Mouse (Mus musculus) erythroblast, adult 5-6 weeks (primary cell): ENCODE data around the gene Olfr67. TPM values are rescaled to one million over a fixed set of nuclear protein-coding genes. Genes with fewer than 3 reads are reported as not detected.
"Not testable (repeated sequence)": the region's sequence is repeated elsewhere in the genome, so short reads cannot be mapped to it uniquely, and the experiment has no call there.

Experiments used
- ATAC-seq: replicated peaks from 2 replicates; pipeline ENCODE4 v1.8.0; 2016; ENCODE audit warnings: moderate number of reproducible peaks, mild to moderate bottlenecking, moderate TSS enrichment, inconsistent platforms; ENCODE audit not compliant: poor library complexity, low FRiP score, severe bottlenecking
- total RNA-seq, 2 experiments: library from RNA; stranded (forward) in 1 of 2; stranded (reverse) in 1 of 2; fragments of 150-400 nt in 1 of 2; fragments of 200-764, 138-1000 nt in 1 of 2; gene quantifications; 2 replicates each; pipeline versions ENCODE4 v1.2.3 to v1.2.4; 2015 to 2017; ENCODE audit warnings: low replicate concordance in 2 of 2

Olfr67 gene
- total RNA-seq (2015; ENCODE audit: low replicate concordance) (5.0 and 10.2 TPM in 2 replicates), total RNA-seq (2017; ENCODE audit: low replicate concordance) (2.8 and 4.2 TPM in 2 replicates)

- no peak for ATAC-seq
Measured at GRCm38 (mm10) chr7:103791721-103792120, at the start of gene Olfr67. TSS of gene Olfr67 (minus strand) at chr7:103791821.

DNA sequence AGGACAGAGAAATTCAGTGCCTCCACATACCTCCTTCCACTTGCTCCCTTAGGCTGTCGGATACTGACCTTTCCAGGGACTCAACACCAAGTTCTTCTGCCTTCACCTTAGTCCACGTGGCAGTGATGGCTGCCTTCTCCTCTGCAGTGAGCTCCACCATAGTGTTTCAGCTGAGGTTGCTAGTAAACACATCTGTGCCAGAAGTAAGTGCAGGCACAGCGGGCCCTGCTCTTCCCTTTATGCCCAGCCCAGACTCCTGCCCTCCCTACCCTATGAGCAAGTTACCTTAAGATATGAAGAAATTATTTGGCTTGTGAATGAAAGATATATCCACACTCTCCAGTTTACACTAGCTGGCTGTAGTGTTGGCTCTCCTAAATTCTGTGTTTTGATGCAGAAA is 48.6 kb upstream of the Olfr67 start, which contains the start of gene Hbb-bh2:
Hbb-bh2 (minus strand) TSS at position 253 of the 400 bp plus-strand sequence.
- ATAC-seq = peak; percentile 61

DNA sequence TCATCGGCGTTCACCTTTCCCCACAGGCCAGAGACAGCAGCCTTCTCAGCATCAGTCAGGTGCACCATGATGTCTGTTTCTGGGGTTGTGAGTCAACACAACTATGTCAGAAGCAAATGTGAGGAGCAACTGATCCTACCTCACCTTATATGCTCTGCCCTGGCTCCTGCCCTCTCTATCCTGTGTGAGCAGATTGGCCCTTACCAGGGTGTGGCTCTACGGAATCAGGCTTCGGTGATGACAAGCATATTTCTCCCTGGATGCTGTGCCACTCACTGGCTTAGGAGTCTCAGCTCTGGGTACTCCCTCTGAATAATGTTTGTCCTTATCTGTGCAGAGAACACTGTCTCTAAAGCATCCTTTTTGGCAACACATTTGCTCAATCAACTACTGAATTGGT is 36.2 kb upstream of the Olfr67 start, which contains the start of gene Hbb-bs:
Hbb-bs (minus strand) TSS at position 289 of the 400 bp plus-strand sequence.
- peak; percentile 68 for ATAC-seq

GRCm38 (mm10) chr7:103827139-103827538 is 35.5 kb upstream of the Olfr67 start:
- not testable (repeated sequence) for ATAC-seq

GRCm38 (mm10) chr7:103826255-103826887 is 34.8 kb upstream of the Olfr67 start:
- peak; percentile 53 for ATAC-seq

DNA sequence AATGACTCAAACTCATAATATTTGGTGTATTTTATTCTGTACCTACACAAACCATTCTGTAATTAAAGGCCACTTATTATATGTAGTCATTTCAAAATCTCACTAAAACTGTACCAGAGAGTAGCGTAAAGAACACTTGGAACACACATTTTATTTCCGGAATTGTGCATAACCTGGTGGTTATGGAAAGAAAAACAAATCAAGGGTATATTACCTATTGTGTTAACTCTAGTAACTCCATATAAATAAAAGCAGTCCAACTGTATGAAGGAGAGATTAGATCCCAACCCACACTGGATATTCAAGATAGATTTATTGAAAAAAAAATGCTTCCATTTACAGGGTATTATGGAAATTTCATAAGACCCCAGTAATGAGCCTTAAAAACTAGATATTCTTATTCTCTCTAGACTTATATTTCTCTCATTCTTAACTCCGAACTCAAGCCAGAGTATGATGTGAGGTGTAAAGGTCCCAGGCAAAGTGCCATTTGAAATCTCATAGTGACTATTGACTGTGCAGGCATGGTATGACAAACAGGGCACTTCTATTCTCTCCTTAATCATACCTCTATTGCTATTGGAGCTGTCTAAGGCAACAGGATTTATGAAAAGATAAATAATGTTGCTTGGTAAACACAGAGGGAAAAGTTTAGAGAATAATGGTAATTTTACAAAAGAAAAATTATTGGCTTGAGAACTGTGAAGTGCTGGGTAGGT is 34.1 kb upstream of the Olfr67 start:
- peak; percentile 53 for ATAC-seq

- no peak for ATAC-seq
Measured at GRCm38 (mm10) chr7:103824597-103824996, 33.0 kb upstream of the Olfr67 start.

GRCm38 (mm10) chr7:103815085-103815484 is 23.5 kb upstream of the Olfr67 start:
- ATAC-seq = 0 out of 2 replicates have a peak, but pooled peaks have one; percentile 16

- peak; percentile 62 for ATAC-seq
Measured at GRCm38 (mm10) chr7:103813766-103814165, 22.1 kb upstream of the Olfr67 start, which contains the start of gene Hbb-bt. TSS of gene Hbb-bt (minus strand) at chr7:103813996.

- ATAC-seq = peak; percentile 27
Measured at GRCm38 (mm10) chr7:103813152-103813551, 21.5 kb upstream of the Olfr67 start.

DNA sequence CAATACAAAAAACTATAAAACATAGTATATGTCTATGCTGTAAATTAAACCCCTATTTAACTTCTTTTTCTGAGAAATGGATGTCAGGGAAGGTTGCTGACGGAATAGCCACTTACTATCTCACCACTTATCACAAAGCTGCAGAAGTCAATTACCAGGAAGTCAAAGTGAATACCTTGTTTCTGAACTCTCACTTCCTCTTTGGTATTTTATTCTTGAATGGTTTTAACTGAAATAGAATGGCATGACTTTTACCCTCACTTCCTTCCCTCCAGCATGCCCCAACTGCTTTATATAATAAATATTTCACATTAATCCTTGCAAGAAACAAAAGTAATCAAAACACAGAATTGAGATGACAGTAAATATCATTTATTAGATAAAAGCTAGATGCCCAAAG is 20.6 kb upstream of the Olfr67 start:
- peak; percentile 6; the same call in 1 of the 2 replicates for ATAC-seq

DNA sequence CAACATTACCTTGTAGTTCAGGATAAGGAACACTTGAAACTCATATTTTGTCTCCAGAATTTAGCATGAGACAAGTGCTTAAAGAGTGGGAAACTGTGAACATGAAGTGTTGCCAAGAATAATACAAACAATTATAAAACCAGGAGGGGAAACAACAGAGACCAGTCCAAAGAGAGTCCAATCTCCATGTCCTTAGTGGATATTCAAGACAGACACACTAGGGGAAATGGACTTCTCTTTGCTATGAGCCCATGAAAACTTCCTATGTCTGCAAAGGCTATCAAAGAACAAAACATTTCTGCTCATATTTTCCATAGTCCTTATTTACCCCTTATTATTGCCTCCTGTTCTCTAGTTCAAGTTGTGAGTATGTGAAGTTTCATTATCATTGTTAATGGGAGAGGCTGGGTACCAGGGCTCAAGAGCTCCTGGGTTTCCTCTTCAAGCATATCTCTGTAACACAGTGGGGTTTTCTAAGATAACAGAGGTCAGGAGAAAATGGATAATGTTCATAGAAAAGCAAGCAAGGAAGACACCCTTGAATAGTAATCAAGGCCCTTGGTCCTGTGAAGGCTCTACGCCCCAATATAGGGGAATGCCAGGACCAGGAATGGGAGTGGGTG is 19.7 kb upstream of the Olfr67 start:
- ATAC-seq = peak; percentile 27

DNA sequence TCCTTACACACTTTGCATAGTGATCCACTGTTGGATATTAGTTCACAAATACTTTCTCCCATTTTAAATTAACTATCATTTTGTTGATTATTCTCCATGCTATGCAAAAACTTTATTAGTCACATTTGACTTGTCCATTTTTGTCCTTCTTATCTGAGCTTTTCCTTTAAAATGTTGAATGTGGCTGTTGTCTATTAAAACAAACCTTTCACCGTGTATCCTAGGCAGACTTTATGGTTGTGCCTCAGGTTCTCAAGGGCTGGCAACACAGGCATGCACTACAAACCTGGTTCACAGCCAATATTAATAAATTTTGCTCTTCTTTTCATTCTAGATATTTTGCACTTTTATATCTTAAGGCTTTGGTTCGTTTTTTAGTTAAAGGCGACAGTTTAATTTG is 19.1 kb upstream of the Olfr67 start:
- ATAC-seq = peak; percentile 9

DNA sequence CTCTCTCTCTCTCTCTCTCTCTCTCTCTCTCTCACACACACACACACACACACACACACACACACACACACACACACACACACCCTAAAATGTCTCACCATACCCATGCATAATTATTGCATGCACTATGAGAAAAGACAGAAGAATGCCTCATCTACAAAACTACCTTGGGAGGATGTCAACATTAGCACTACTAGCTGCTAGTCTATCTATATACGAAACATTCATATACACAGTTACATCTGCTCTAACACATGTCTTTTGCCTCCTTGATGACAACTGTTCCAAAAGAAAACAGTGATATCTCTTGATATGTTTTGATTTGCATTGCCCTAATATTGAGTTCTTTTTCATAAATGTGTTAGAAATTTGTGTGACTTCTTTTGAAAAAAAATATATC is 18.7 kb upstream of the Olfr67 start:
- peak; percentile 7 for ATAC-seq

GRCm38 (mm10) chr7:103809801-103810155 is 18.2 kb upstream of the Olfr67 start:
- no peak for ATAC-seq

GRCm38 (mm10) chr7:103808971-103809800 is 17.6 kb upstream of the Olfr67 start:
- ATAC-seq = no peak

DNA sequence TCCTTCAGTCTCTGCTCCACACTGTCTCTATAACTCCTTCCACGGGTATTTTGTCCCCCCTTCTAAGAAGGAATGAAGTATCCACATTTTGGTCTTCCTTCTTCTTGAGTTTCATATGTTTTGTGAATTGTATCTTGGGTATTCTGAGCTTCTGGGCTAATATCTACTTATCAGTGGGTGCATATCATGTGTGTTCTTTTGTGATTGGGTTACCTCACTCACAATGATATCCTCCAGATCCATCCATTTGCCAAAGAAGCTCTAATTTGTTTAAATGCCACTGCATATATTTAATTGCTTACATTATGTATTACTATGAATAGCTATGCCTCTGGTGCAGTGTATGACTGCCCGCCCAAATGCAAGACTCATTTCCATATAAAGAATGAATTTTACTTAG is 16.5 kb upstream of the Olfr67 start:
- ATAC-seq = not testable (repeated sequence)

DNA sequence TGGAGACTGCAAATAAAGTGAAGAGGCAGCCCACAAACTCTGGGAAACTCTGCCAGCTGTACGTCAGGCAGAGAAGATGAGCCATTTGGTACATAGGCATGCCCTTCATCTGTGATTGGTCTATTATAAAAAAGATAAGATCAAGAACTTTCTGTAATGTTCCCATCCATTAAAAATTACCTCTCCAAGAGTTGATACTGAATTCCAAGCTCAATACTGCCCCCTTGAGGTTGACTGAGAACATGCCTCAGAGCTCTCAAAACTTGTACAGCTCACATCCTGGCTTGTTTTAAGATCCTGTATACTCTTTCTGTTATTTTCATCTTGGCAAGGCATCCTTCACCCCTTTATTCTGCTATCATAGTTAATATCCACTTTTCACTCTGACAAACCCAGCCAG is 15.2 kb upstream of the Olfr67 start:
- ATAC-seq = peak; percentile 25; the same call in 1 of the 2 replicates

GRCm38 (mm10) chr7:103792669-103793388 is 1.2 kb upstream of the Olfr67 start:
- peak; percentile 83 for ATAC-seq
